Mouse (Mus musculus) c-Kit-positive CD71-positive TER-119-positive erythroid progenitor cells, embryonic 14.5 days (primary cell): ENCODE results near the gene Col4a4.

Experiments used
- DNase-seq: peaks from one replicate; pipeline ENCODE4 v3.0.0-alpha.2; 2013; ENCODE audit warnings: low spot score

Col4a4 gene

DNA sequence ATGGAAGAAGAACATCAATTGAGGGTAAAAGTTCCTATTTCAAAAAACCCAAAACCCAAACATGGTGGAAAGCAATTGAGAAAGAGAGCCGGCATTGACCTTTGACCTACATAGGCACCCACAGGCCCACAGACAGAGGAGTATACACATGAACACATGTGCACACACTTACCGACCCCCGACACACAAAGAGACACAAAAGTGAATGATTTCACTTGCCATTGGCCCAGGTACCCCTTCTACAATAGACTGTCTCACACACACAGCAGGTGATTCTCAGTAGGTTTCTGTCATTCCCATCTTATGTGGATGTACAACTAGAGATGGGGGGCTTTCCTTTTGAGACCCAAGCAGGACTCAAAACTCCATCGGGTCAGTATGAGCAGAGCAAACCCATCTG lies 110.8 kb downstream of the Col4a4 start:
- no peak for DNase-seq

DNA sequence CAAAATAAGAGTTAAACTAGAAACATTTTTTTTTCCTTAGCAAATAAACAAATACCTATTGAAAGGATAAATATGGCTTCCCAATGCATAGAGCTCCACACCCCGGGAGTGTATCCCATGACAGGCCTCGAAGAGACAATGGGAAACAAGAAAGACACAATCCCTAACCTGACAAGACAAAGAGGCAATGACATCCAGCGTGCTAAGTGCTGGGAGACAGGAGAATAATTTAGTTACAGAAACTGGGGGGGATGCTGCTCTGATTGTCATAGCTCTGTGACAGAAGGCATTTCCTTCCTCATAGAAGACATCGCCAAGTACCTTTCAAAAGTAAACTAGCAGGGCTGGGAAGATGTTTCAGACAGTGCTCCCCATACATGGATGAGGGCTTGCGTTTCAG lies 111.4 kb downstream of the Col4a4 start:
- no peak for DNase-seq

DNA sequence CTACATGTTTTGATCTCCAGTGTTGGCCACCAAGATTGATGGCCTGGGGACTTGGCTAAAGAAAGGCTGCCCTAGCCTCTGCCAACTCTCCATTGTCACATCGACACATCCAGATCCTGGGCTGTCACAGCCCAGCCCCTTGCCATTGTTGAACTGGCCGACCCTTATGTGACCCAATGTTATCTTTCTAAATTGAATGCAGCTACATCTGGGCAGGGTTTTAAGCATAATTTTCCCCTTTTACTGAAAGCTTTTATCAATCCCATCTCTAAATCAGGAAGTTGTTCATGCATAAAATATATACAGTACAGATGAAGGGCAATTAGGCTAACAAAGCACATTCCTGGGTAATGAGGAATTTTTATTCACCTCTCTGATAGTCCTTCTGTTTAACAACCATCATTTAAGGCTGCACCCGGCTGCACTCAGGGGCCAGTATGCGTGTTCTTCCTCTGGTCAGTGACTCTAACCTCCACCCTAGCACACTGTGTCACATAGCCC lies 112.1 kb downstream of the Col4a4 start:
- no peak for DNase-seq

DNA sequence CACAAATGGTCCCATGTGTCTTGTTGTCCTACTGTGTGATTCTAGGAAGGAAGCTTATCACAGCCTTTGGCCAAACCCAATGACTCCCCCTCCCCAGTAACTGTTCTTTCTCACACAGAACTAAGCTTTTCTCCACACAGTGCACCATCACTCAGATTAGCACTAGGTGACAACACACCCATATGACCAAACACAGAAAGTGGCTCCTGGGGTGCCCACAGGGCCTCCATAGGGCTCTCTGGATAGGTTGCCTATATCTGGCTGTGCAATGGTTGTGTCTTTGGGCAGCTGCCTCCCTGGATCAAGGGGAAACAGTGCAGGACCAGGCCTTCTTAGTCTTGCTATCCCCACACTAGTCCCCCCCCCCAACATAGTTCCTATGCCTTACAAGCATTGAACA lies 113.2 kb downstream of the Col4a4 start:
- DNase-seq: no peak

DNA sequence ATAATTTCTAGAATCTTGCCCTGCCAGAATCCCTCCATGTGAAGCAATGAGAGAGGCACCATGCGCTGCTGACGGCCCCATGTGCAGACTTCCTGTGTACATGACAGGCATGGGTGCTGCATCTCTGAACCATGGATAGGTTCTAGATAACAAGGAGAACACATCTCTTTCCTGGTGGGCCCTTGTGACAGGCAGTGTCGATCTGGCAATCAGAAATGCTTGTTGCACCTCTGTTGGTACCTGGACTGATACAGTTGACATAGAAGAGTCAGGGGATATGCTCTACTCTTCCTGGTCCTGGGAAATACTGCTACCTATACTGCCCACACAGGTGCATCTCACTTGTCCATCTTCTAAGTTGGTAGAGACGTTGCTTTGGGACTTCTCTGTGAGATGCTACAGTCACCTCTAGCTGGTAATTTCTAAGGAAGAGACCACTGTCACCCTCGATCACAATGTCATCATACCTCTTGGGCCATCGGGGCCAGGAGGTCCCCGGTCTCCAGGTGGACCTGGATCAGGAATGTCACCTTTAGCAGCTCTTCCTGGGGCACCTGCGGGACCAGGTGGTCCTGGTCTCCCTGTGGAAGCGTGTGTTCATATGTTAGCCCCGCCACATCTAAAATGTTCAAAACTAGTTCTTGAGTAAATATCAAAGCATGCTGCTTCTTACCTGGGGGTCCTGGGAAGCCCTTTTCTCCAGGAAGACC lies 116.0 kb downstream of the Col4a4 start:
- no peak for DNase-seq

DNA sequence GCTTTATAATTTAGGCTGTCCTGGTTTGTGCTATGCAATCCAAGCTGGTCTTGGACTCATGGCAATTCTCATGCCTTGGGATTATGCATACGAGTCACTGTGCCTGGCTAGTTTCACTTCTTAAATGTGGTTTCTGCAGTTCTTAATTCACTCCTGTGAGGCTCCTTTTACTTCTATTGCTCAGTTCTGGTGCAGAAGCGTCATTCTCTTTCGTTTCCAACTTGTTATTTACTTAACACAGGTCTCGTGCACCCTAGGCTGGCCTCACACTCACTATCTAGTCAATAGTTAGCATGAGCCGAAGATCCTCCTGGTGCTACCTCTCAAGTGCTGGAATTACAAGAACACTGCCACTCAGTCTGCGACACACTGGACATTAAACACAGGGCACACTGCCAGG lies 117.8 kb downstream of the Col4a4 start:
- no peak for DNase-seq

DNA sequence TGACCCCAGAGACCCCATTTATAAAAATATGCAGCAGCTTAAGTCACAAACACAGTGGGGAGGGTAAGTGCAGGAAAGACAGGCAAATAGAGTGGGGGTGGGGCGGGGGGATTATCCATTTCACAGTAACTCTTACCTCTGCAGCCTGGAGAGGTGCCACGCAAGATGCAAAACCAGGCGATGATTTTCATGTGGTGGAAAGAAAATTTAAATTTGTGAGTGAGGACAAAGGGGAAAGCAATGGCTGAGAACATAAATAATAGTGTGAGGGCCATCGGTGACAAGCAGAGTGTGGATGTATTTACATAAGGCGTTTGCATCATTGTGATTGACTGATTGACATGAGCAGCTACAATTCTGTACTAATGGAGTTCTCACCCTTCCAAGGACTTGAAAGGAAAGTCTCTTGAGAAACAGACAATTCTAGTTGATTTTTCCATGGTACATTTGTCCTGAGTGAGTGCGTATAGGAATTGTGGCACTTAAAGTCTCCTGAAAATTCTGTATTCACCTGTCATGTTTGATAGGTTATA lies 121.3 kb downstream of the Col4a4 start:
- DNase-seq: no peak

DNA sequence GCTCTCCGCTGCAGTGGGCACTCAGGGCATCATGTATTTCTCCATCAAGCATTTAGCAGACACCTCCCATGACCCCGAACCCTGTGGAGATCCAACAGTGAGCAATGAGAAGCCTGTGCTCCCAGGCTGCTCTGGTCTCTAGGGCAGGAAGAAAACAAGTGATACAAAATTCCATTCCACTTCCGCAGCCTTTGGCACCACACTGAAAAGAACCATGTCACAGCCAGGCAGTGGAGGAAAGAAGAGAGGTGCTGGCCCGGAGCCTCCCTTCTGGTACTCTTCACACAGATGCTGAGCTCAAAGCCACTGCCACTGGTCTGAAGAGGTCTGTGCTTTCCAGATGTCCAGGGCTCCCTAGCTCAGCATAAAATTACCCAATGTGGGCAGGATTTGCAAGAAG lies 125.6 kb downstream of the Col4a4 start:
- no peak for DNase-seq

DNA sequence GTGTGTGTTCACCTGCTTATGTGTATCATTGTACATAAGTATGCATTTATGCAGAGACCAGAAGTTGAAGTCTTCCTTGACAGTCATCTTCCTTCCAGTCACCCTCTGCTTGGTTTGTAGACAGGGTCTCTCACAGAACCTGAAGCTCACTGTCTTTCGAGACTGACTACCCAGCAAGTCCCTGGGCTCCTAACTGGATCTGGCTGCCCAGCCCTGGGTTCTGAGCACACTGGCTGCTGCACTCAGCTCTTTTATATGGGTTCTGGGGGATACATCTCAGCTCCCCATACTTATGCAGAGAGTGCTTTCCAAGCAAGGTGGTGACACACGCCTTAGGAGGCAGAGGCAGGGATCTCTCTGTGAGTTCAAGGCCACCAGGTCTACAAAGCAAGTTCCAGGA lies 126.7 kb downstream of the Col4a4 start:
- no peak for DNase-seq

DNA sequence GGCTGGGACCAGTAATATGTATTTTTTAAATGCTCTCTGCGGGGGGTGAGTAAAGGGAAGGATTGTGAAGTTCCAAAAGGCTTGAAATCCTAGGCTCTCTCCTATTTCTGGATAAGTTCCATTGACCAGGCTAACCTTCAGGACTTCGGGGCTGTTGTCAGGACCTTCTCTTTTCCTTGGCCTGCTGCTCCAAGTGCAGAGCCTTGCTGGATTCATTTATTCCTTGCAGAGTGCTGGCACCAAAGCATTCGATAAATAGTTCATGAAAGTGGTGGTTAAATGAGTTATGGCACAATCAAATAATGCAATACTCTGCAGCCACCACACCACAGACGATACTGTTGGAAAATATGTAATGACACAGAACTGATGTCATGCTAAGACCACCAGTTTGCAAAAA lies 127.3 kb downstream of the Col4a4 start:
- no peak for DNase-seq

DNA sequence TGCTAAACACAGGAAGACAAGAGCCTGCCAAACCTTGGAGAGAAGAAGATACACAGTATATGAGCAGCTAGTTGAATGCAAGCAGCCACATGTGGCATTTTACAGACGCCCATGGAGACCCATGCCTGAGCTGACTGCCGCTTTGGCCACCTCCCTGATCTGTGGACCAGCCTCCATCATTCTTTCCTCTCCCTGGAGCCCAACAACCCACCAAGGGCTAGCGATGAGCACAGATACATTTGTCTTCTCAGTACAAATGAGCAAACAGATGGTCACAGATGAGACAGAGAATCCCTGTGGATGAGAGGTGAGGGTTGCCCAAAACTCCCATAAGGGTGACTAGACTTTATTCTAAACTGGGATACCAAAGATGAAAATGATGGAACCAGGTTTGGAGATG lies 132.6 kb downstream of the Col4a4 start:
- DNase-seq: no peak

DNA sequence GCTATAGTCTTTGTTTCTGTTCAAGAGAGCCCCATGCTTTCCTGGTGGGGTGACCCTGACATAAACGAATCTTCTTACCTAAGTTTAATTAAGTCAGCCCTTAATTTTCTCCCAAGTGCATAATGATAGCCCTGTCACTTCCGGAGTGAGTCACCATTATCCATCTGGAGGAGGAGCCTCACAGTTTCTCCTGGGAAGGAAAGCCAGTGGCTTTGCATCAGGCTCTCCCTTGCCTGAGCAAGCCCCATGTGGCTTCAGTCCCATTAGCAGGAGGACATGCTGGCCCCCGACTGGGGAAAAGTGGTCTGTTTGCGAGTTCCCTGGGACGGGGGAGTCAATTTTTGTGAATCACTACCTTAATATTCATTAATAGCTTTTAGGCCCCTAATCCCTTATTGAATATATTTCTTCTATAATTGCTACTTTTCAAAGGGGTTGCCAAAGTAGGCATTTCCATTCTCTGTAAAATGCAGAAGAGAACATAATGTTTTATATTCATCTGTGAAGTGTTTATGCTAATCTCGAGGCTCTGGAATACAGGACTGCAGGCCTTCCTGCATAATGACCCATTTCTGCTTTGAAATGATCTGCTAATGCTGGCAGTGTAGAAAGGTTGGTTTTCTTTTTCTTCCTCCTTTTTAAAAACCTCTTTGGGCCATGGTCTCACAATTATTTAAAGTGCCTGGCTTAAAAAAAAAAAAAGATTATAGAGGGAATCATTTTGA lies 134.6 kb downstream of the Col4a4 start:
- DNase-seq: no peak

DNA sequence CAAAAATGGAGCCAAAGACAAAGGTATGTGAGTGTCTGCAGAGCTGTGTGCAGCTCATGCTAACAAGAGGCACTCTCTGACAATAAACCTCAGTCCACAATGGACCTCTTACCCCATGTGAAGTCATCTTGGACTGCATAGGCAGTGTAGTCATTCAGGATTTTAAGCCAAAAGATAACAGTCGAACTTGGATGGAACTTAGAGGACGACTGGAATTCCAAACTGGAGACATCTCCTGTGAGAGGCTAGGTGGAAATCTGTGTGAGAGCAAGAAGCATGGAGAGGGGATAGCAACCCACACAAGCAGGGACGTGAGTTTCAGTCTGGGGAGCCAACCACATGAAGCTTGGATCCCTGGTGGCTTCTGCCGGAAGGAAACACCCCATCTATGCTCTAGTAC lies 136.8 kb downstream of the Col4a4 start:
- DNase-seq: no peak

DNA sequence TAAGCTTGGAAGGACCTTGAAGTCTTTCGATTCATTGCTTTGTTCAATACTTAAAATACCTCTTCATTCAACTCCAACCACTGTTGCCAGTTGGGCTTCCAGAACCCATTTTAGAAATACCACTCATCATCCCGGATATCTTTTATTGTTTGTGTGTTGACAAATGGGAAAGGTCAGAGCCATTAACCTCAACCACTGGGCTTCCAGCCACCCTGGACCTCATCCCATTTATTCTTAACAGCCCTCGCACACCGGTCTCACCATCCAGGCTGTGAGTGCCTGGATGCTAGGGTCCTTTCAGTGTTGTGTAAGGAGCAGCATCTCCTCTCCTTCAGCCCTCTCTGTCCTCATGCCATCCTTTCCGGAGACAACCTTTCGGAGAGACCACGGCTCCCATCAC lies 140.6 kb downstream of the Col4a4 start:
- DNase-seq: no peak

DNA sequence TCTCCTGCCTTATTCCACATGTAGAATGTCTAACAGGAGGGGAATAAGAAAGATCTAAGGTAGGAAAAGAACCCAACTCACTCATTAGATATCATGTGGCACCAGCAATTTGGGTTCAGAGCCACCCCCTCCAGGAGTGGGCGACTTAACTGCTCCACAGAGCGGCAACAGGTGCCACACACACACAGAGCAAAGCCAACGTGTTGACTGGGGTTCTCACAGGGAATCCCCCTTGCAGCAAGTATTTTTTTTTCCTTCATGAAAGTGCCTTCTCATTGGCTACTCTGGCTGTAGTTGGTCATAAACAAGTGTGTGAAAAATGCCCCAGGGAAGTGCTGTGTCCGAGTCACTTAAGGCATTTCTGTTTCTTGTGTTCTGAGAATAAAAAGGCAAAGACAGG lies 143.1 kb downstream of the Col4a4 start:
- DNase-seq: no peak

DNA sequence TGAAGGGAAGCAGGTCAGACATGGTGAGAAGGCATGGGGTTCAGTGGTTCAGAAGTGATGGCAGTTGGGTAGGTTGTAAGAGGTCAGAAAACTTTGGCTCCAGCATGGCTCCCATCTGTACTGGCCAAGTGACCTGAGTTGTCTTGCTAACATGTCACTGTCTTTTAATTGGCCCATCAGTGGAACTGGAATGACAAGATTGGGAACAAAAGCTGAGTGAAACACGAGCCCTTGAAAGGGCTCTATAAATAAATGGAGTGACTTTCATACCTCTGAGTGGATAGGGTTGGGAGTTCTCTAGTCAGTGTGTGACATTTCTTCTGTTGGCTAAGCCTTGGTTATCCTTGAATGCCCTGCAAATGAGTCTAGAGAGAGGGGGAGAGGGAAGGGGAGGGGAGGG lies 146.5 kb downstream of the Col4a4 start:
- no peak for DNase-seq

DNA sequence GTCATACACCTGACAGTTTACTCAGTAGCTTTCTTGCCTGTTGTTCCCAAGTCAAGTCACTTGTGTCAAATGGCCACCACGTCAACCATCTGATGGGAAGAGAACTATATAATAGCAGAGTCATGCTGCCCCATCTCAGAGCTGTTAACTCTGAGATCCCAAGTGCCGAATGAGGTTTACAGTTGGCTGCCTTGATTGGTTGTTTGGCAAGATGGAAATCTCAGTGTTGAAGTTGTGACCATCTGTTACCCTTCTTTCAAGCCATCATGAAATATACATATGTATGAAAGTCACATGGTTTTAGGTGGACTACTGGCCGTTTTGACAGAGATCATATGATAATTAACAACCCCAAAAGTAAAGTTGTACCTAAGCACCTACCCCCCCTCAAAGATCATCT lies 149.4 kb downstream of the Col4a4 start:
- DNase-seq: no peak

DNA sequence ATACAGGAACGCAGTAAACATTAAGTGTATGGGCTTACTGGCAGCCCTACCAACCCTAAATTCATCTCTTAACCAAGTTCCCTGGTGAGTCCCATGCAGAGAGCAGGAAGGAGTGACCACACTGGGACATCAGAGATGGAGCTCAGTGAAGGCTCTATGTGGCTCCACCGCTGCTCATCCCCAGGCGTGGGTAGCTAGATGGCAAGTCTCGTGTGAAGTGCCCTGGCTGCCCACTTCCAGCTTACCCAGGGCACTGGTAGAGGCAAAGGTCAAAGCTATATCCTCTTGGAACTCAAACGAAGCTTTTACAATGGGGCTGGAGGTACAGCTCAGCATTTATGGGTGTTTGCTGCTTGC lies 153.0 kb downstream of the Col4a4 start:
- DNase-seq: no peak

DNA sequence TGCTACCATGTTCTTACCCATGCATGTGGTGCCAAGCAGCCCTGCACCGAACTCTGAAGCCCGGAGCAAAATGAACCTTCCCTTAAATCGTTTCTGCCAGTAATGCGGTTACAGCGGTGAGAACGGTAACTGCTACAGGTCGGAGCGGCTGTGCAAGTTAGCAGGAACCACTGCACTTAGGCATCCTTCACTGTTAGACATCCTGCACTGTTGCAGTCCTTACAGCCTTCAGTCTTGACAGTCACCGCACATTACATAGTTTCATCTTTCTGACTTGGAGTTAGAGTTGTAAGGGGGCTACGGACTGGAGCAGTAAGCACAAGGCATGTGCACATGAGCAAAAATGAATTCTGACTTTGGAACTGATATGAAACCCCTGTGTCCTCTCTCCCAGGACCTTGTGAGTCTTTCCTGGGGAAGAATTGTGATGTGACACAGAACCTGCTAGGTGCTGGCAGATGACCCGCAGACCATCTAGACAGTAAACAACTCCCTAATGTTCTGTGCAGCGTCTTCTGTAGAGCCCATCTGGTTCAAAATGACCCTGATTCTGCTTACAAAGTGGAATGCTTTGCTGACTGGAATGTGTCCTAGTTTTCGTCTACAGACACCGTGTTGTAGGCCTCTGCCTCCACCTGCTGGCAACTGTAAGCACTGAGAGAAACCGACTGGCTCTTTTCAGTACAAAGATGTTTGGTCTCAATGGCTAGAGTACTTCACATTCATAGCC lies 153.6 kb downstream of the Col4a4 start:
- DNase-seq: peak; percentile 21

DNA sequence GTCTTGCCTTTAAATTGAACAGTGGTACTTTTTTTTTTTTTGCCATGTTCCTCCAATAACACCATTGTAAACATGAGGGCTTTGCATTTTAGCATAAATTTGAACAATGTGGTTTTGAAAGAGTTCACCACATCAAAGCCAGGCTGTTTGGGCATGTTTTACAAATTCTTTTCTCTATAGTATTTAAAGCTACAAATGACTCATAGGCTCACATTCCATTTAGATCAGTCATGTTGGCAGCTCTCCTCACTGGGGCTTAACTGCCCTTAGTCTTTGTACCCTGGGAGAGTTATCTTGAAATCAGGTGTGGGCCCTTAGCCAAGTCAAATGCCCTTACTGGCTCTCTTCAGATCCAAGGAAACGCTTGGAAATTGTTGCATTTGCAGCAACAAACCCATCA lies 157.6 kb downstream of the Col4a4 start:
- DNase-seq: no peak

DNA sequence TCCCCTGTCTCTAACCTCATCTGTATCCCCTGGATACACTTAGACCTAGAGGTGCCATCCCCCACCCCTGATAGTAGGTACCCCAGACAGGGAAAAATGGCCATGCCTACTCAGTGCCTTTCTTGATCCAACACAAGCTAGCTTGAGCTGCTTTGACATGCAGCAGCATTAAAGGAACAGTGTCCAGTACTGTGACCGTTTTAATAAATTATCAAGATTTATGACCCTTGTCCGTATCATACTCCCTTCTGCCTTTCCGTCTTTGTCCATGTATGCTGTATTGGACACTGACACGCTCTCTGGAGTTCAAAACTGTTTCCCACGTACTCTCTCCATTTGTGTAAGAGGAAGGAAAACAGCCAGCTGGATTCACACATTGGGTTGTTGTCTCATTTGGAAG lies 158.9 kb downstream of the Col4a4 start:
- no peak for DNase-seq

DNA sequence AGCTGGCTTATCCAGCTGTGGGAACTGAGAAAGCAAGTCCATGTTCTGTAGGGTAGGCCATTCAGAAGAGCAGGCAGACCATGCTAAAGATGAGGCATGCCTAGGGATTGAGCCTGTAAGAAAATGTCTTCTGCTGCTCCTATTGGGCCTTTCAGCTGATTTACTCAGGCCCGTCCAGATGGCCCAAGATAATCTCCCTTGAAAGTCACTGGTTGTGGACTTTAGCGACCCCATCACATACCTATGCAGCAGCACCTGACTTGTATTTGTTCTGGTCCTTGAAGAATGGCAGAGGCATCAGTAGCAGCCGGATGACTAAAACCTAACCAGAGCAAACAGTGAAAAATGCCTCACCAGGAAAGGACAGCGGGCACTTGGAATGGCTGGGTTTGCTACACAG lies 171.0 kb downstream of the Col4a4 start:
- DNase-seq: no peak

DNA sequence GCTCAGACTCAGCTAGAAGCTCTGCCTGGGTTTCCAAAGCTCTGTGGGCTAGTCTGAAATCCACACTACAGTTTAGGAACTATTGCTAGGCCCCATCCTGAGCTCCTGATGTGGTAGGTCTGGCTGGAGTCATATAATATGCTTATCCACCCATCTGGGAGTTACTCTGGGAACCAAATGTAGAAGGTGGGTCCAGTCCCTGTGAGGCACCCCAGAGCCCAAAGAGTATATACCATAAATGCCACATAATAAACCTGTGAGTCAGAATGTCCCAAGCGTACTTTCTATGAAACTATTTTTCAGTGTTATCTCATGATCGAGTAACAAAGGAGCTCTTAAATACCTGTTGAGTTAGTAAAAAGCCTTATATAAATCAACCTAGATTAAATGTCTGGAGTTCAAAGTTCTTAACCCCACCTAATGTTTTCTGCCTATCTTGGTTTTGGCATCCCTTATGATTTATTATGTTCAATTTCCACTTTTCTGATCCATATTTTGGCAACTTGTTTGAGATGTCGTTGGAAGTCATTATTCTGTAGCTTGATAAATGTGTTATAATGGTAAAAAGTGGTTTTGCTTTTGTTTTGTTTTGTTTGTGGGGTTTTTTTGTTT lies 172.1 kb downstream of the Col4a4 start:
- DNase-seq: no peak
